Mouse (Mus musculus) CH12.LX (cell line): Measurements from ENCODE around the gene Rgl1. TPM values are rescaled to one million over a fixed set of nuclear protein-coding genes. Genes with fewer than 3 reads are reported as not detected.
A peak's percentile ranks its signal among the peaks of the same experiment; 100 is the strongest.

Experiments
- DNase-seq: peaks from one replicate; pipeline ENCODE4 v3.0.0-alpha.2; 2013; ENCODE audit errors: extremely low read depth
- H3K27ac ChIP-seq: 2 replicates; pipeline ENCODE4 v1.5.1; 2012; ENCODE audit warnings: low read depth, mild to moderate bottlenecking, control low read depth, moderate library complexity; ENCODE audit not compliant: insufficient read depth
- H3K27me3 ChIP-seq: replicated peaks from 2 replicates; pipeline ENCODE3; 2012; ENCODE audit warnings: inconsistent platforms
- H3K36me3 ChIP-seq, 2 experiments: replicated peaks in 1 of 2; 2 replicates each; pipeline versions ENCODE3 to v1.6.1; 2012; ENCODE audit warnings: inconsistent platforms in 1 of 2, low read length in 1 of 2, mild to moderate bottlenecking in 1 of 2, mixed read lengths in 1 of 2, moderate library complexity in 1 of 2; ENCODE audit not compliant: control insufficient read depth in 1 of 2, insufficient read depth in 1 of 2
- H3K4me1 ChIP-seq, 2 experiments: 2 replicates each; pipeline ENCODE4 v1.6.1; 2012; ENCODE audit warnings: inconsistent platforms in 1 of 2, moderate library complexity in 1 of 2; ENCODE audit not compliant: insufficient read depth in 2 of 2, control insufficient read depth in 1 of 2
- H3K4me2 ChIP-seq: 2 replicates; pipeline ENCODE4 v1.6.1; 2012; ENCODE audit warnings: low read depth, mild to moderate bottlenecking, control low read depth; ENCODE audit not compliant: poor library complexity, insufficient read depth, severe bottlenecking
- H3K4me3 ChIP-seq, 3 experiments: fragments of 150-350 bp in 1 of 3; sonication (generic) in 1 of 3; replicated peaks in 1 of 3; 2 replicates each; pipeline versions ENCODE3 to v1.5.1; 2011 to 2012; ENCODE audit warnings: low read depth in 2 of 3, low read length in 2 of 3, mild to moderate bottlenecking in 2 of 3, moderate library complexity in 2 of 3, control low read depth in 1 of 3, improper control_type of control experiment in 1 of 3, inconsistent platforms in 1 of 3, mixed read lengths in 1 of 3; ENCODE audit not compliant: poor library complexity in 1 of 3
- H3K79me2 ChIP-seq: replicated peaks from 2 replicates; pipeline ENCODE4 v1.6.1; 2012; ENCODE audit warnings: mild to moderate bottlenecking, moderate library complexity; ENCODE audit not compliant: control insufficient read depth, poor library complexity, insufficient read depth, severe bottlenecking; ENCODE audit errors: extremely low read depth
- H3K9ac ChIP-seq: 2 replicates; pipeline ENCODE4 v1.6.1; 2012; ENCODE audit warnings: low read depth, mild to moderate bottlenecking, control low read depth, moderate library complexity; ENCODE audit not compliant: insufficient read depth
- H3K9me3 ChIP-seq: replicated peaks from 2 replicates; pipeline ENCODE3; 2012; ENCODE audit warnings: low read length, inconsistent platforms, mixed read lengths
- BHLHE40 ChIP-seq: IDR thresholded peaks from 2 replicates; pipeline ENCODE4 v1.6.1; 2011; ENCODE audit warnings: mild to moderate bottlenecking, low read depth, low read length, improper control_type of control experiment
- CHD1 ChIP-seq: IDR thresholded peaks from 2 replicates; pipeline ENCODE4 v1.6.1; 2012; ENCODE audit warnings: low read depth, low read length, improper control_type of control experiment, inconsistent platforms
- E2F4 ChIP-seq: IDR thresholded peaks from 2 replicates; pipeline ENCODE4 v1.6.1; 2011; ENCODE audit warnings: low read depth, low read length, improper control_type of control experiment; ENCODE audit not compliant: insufficient replicate concordance
- ELF1 ChIP-seq: IDR thresholded peaks from 2 replicates; pipeline ENCODE4 v1.6.1; 2014; ENCODE audit warnings: low read depth, mild to moderate bottlenecking, inconsistent platforms, low read length, improper control_type of control experiment
- EP300 ChIP-seq: IDR thresholded peaks from 2 replicates; pipeline ENCODE4 v1.6.1; 2011; ENCODE audit warnings: low read length, improper control_type of control experiment
- ETS1 ChIP-seq: conservative IDR thresholded peaks from 2 replicates; pipeline ENCODE4 v1.6.1; 2012; ENCODE audit warnings: low read depth, mild to moderate bottlenecking, inconsistent platforms, low read length, improper control_type of control experiment, moderate library complexity
- GABPA ChIP-seq: IDR thresholded peaks from 2 replicates; pipeline ENCODE4 v1.6.1; 2012; ENCODE audit warnings: low read depth, low read length, improper control_type of control experiment, inconsistent platforms; ENCODE audit not compliant: insufficient replicate concordance
- HCFC1 ChIP-seq: IDR thresholded peaks from 2 replicates; pipeline ENCODE4 v1.6.1; 2012; ENCODE audit warnings: low read depth, mild to moderate bottlenecking, inconsistent platforms, low read length, improper control_type of control experiment
- IRF4 ChIP-seq: IDR thresholded peaks from 2 replicates; pipeline ENCODE4 v1.6.1; 2014; ENCODE audit warnings: low read depth, mild to moderate bottlenecking, inconsistent platforms, low read length, improper control_type of control experiment
- JUN ChIP-seq: IDR thresholded peaks from 2 replicates; pipeline ENCODE4 v1.6.1; 2011; ENCODE audit warnings: low read depth, mild to moderate bottlenecking, low read length, improper control_type of control experiment, moderate library complexity; ENCODE audit not compliant: insufficient read depth
- MAFK ChIP-seq: IDR thresholded peaks from 2 replicates; pipeline ENCODE4 v1.6.1; 2011; ENCODE audit warnings: low read length, improper control_type of control experiment; ENCODE audit not compliant: insufficient replicate concordance
- MAX ChIP-seq: IDR thresholded peaks from 2 replicates; pipeline ENCODE4 v1.6.1; 2011; ENCODE audit warnings: low read length, improper control_type of control experiment
- MAZ ChIP-seq: IDR thresholded peaks from 2 replicates; pipeline ENCODE4 v1.6.1; 2012; ENCODE audit warnings: low read depth, mild to moderate bottlenecking, inconsistent platforms, low read length, improper control_type of control experiment, moderate library complexity
- MXI1 ChIP-seq: IDR thresholded peaks from 2 replicates; pipeline ENCODE4 v1.6.1; 2011; ENCODE audit warnings: mild to moderate bottlenecking, low read depth, low read length, improper control_type of control experiment
- MYC ChIP-seq: IDR thresholded peaks from 2 replicates; pipeline ENCODE4 v1.6.1; 2011; ENCODE audit warnings: low read depth, mild to moderate bottlenecking, improper control_type of control experiment, low read length
- PAX5 ChIP-seq: IDR thresholded peaks from 2 replicates; pipeline ENCODE4 v1.6.1; 2012; ENCODE audit warnings: low read length, inconsistent platforms, mixed read lengths
- POLR2A ChIP-seq: IDR thresholded peaks from 2 replicates; pipeline ENCODE4 v1.6.1; 2011; ENCODE audit warnings: low read depth, mild to moderate bottlenecking, improper control_type of control experiment, low read length
- POLR2AphosphoS2 ChIP-seq: IDR thresholded peaks from 2 replicates; pipeline ENCODE4 v1.6.1; 2011; ENCODE audit warnings: low read depth, low read length, improper control_type of control experiment
- RCOR1 ChIP-seq: conservative IDR thresholded peaks from 2 replicates; pipeline ENCODE4 v1.6.1; 2012; ENCODE audit warnings: low read depth, mild to moderate bottlenecking, inconsistent platforms, low read length, improper control_type of control experiment
- SMC3 ChIP-seq: IDR thresholded peaks from 2 replicates; pipeline ENCODE4 v1.6.1; 2011; ENCODE audit warnings: low read depth, low read length, improper control_type of control experiment
- TCF12 ChIP-seq: IDR thresholded peaks from 2 replicates; pipeline ENCODE4 v1.6.1; 2014; ENCODE audit warnings: low read depth, mild to moderate bottlenecking, inconsistent platforms, low read length, improper control_type of control experiment
- USF1 ChIP-seq: IDR thresholded peaks from 2 replicates; pipeline ENCODE4 v1.6.1; 2014; ENCODE audit warnings: low read depth, mild to moderate bottlenecking, inconsistent platforms, low read length, improper control_type of control experiment
- ZMIZ1 ChIP-seq: IDR thresholded peaks from 2 replicates; pipeline ENCODE4 v1.6.1; 2012; ENCODE audit warnings: low read depth, mild to moderate bottlenecking, inconsistent platforms, low read length, improper control_type of control experiment
- dilution Hi-C: fragments of 300-500 bp; cut with MboI; formaldehyde crosslinking; loops from 2 replicates; pipeline ENCODE4 v1.14.3; 2020; ENCODE audit warnings: low sequenced_read_pairs; ENCODE audit not compliant: extremely low pct_unique_long_range_greater_than_20kb, extremely low pct_ligation_motif_present
- in situ Hi-C: fragments of 300-500 bp; cut with MboI; formaldehyde crosslinking; loops from 3 replicates; pipeline ENCODE4 v1.14.3; 2019; ENCODE audit warnings: low sequenced_read_pairs, low pct_ligation_motif_present, low pct_unique_long_range_greater_than_20kb, mixed read lengths
- polyA plus RNA-seq: library from polyadenylated mRNA; unstranded; fragments of >175 nt; gene quantifications from 2 replicates; pipeline ENCODE4 v1.2.1, GENCODE M21; 2012; ENCODE audit warnings: low read depth; ENCODE audit not compliant: insufficient read length
- total RNA-seq, 2 experiments: library from RNA; depleted of rRNA; stranded (reverse); fragments of 300-350 nt in 1 of 2; fragments of >200 nt in 1 of 2; gene quantifications; 2 replicates each; pipeline ENCODE4 v1.2.3; 2012 to 2014

The Rgl1 gene
- total and polyA plus RNA-seq, 3 experiments, result 0.25 to 1.7 (median 0.74) TPM

- Histone ChIP-seq H3K27me3 (no peaks in the 10 kb centered on the region), H3K9ac (no peak overlapping the region), H3K4me1 (no peaks in the 10 kb centered on the region), H3K36me3 (no peaks in the 10 kb centered on the region), H3K4me3 (no peak overlapping the region), H3K27ac (no peak overlapping the region), H3K79me2 (no peaks in the 10 kb centered on the region), H3K4me2 (peak overlapping the region; percentile 15; the same call in 1 of the 2 replicates), H3K9me3 (no peaks in the 10 kb centered on the region)
- TF ChIP-seq ELF1, result no peak
- no peak for TF ChIP-seq TCF12
- no peak for TF ChIP-seq ETS1
- no peak for TF ChIP-seq MYC
- no peak for TF ChIP-seq MAX
- no peak for TF ChIP-seq EP300
- no peak for TF ChIP-seq SMC3
- no peak for TF ChIP-seq MAZ
- no peak for TF ChIP-seq RCOR1
- no peak for TF ChIP-seq MAFK
- TF ChIP-seq CHD1, result no peak
- TF ChIP-seq POLR2A, result no peak
- TF ChIP-seq USF1, result no peak
- TF ChIP-seq POLR2AphosphoS2, result no peak
- TF ChIP-seq MXI1, result no peak
- dilution Hi-C loops, result no loop called here
- in situ Hi-C loops, result no loop called here
- no peak for DNase-seq
These were observed 150.0 kb downstream of the Rgl1 start for GRCm38 (mm10) chr1:152615987-152616776.

GRCm38 (mm10) chr1:152614743-152615380 is 151.3 kb downstream of the Rgl1 start:
- Histone ChIP-seq H3K9ac (no peak overlapping the region), H3K36me3 (no peaks in the 10 kb centered on the region), H3K4me1 (no peaks in the 10 kb centered on the region), H3K4me2 (no peak overlapping the region), H3K27me3 (no peaks in the 10 kb centered on the region), H3K9me3 (no peaks in the 10 kb centered on the region), H3K27ac (no peak overlapping the region), H3K79me2 (no peaks in the 10 kb centered on the region), H3K4me3 (no peak overlapping the region)
- no peak for DNase-seq
- no peak for TF ChIP-seq BHLHE40
- TF ChIP-seq ZMIZ1, result no peak
- TF ChIP-seq ELF1, result no peak
- no peak for TF ChIP-seq IRF4
- TF ChIP-seq JUN, result no peak
- no peak for TF ChIP-seq HCFC1
- no peak for TF ChIP-seq EP300
- no peak for TF ChIP-seq GABPA
- TF ChIP-seq PAX5, result no peak
- TF ChIP-seq E2F4, result no peak
- in situ Hi-C loops, result no loop called here
- dilution Hi-C loops, result no loop called here
